Mouse (Mus musculus) kidney, postnatal 36 days (tissue): ENCODE results near the gene Rbfox1.
A peak's percentile ranks its signal among the peaks of the same experiment; 100 is the strongest.

Source experiments
- DNase-seq, 2 experiments: peaks; one replicate each; pipeline ENCODE4 v3.0.0; 2021 to 2022; ENCODE audit warnings: mixed read lengths in 2 of 2

The Rbfox1 gene

DNA sequence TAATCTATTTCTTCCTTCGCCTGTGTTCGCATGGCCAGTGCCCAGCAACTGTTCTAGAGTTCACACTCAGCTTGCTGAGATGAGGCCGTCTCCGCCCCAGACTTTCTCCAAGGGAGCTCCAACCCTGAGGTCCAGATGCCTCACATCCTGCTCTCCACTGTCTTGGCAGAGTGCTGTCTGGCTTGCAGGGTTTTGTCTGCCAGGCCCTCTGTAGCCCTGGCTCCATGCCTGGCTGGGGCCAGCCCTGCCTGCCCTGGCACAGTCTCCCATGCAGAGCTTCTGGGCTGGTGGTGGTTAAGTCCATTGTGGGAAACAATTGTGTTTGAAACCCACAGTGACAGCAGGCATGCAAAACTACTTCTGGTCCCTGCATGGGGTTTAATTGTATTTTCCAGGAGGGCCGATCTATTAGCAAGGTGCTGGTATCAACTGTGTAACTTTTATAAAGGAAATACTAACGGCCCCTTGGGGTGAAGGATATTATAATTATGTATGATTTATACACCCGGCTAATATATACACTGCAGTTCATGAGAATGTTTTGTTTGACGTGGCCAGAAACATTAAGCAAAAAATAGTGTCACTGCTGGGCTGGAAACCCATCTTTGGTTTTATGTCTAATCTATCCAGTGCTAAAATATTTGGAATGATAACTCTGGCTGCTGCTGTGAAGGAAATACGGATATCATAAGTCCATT lies 831.2 kb downstream of the Rbfox1 start:
- peak in 1 of 2 experiments; percentile 24 for DNase-seq

DNA sequence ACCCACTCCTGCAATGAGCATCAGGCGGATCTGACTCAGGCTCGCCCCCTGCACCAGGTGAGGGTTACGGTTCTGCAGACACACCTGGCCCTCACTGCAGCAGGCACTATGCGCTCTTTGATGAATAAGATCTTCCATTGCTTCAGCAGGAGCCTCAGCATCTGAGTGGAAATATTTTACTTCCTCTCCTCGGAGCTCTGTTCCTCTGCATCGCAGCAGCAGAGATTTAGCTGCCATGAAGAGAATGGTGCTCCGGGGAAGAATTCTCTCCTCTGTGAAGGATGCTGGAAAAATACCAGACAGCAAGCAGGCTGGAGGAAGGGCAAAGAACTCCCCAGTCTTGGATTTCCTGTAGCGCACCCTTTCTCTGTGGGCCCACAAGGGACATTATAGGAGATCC lies 833.9 kb downstream of the Rbfox1 start:
- DNase-seq, result no peak

DNA sequence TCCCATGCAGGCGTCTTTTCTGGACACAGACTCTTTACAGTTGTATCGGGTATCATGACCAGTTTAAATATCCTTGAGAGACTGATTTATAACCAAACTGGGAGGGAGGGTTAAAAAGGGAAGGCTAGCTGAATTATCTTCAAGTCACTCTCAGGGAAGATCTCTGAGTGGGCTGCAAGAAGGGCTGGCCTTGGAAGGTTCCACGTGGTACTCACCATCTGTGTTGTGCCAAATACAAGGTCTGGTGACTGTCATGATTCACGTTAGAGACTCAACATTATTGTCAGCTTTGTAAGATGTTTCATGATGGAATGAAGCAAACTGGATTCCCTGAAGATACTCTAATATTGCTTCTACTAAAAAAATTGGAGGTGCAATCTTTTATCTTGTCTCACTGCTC lies 847.5 kb downstream of the Rbfox1 start:
- DNase-seq, result no peak

DNA sequence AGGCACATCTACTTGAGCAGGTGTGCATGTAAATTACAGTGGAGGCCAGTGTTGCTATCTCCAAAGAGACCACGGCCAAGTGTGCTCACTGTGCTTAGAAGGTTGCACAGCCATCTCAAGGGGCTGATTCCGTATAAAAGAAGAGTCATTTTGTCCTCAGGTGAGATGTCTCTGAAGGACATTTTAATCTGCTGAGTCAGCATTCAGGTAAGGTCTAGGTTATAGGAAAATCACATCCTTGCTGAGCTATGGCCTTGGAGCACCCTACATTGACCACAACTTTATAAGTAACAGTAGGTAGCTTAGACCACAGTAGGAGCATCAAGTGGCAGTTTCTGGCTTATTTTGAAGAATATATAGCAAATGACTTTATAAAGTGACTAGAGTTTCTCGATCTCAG lies 848.3 kb downstream of the Rbfox1 start:
- DNase-seq, result no peak

DNA sequence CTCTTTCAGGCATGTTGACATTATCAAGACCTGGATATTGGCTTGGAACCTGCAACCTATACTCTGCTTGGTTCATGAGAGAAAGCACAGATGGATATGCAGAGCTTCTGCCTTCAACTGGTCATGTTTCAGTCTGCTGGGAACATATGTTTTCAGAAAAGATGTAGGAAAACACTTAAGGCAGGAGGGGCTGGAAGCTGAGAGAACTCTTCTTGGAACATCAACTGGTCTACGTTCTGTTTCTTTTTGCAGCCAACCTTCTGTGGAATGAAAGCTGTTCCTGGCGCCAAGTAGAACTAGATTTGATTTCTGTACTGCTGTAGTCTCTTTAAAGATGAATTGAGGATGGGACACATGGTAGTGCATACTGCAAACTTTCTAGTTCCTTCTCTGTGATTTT lies 851.4 kb downstream of the Rbfox1 start:
- no peak for DNase-seq

DNA sequence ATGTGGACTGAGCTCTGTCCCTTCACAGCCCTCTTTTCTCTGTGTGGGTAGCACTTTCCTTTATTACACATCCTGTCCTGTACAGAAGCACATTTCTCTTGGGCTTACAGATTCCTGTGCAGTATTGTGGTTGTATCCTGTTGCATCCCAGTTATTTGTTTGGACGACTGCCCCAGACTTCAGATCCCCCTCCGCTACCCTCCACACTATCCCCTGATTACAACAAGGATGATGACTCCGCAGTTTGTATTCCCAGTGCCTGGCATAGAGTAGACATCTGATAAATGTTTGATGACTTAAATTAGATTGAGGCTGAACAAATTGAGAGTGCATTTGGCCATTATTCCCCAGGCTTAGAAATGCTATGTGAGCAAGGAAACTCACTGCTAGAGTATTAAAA lies 851.8 kb downstream of the Rbfox1 start:
- no peak for DNase-seq

DNA sequence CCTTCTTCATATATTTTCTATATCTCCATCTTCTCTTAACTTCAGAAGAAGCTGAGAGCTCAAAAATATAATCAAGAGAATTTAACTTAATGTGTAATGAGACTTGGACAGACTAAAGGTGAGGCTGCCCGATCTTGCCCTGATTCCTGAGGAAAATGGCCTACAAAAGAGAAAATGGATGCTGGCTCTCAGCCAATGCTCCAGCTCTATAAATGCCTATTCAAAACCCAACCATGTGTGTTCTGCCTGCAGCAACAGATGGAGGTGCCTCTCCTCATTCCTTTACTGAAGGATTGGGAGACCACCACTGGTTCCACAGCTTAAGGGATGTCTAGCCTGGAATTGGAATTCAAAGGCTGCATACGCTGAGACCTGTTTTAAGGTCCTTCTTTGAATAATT lies 861.0 kb downstream of the Rbfox1 start:
- DNase-seq, result no peak

DNA sequence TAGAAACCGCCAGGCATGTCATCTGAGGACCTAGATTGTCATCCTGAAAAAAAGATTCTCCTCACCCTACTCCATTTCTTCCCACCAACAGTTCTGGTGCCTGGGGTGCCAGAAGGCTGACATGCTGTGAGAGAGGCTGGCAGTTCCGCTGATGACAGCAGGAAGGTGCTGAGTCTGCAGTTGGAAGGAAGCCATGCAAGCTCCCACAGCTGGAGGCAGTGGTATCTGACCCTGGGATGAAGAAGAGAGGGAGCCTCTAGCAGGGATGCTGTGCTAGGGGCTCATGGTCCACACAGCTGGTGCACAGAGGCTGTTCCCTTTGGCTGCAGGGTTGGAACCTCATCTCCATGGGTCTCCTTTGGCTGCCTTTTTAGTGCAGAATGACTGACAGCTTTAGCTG lies 865.3 kb downstream of the Rbfox1 start:
- peak in 1 of 2 experiments; percentile 5 for DNase-seq

DNA sequence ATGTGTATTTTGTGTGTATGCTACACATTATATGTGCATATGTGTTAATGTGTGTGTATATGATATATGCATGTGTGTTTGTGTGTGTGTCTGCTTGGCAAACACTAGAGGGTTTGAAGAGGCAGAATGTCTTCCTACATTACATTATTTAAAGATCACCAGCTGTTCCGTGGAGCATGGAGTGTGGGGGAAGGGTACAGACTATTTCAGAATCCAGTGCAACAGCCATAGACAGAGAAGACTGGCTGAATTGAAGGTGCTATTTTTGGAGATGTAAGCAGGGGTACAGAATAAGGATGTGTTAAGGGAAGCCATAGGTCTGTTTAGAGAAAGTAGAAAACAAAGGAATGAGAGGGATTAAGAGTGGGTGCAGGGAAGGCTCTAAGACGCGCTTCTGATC lies 869.7 kb downstream of the Rbfox1 start:
- no peak for DNase-seq

DNA sequence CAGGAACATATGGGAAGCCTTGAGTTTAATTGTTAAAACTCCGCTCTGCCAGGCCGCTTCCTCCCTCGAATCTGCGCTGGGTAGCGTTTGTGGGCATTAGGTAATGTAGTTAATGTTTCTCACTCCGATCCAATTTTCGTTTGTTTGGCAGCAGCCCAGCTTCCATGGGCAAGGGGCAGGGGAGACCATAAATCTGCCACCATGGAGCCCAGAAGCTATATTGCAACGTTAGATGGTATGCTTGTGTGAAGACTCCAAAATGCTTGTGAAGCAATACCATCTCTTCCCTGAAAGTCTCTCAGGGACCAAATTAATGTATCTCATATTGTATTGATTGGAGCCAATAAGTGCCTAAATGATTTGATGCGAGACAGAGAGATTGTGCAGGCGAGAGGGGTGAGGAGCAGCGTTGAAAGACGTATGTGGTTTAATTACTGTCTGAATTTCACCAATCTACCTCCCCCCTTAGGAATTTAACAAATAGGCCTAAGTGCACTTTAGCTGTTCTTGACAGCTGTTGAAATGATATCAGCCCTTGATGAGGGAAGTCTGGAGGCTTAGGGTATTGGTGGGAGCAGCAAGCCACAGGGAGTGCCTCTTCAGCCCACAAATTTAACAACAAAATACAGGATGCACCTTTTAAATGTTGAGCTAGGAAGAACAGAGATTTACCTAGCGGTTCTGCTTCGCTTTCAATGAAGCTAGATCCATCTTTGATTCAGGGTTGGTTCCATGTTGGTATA lies 884.5 kb downstream of the Rbfox1 start:
- DNase-seq, result no peak

DNA sequence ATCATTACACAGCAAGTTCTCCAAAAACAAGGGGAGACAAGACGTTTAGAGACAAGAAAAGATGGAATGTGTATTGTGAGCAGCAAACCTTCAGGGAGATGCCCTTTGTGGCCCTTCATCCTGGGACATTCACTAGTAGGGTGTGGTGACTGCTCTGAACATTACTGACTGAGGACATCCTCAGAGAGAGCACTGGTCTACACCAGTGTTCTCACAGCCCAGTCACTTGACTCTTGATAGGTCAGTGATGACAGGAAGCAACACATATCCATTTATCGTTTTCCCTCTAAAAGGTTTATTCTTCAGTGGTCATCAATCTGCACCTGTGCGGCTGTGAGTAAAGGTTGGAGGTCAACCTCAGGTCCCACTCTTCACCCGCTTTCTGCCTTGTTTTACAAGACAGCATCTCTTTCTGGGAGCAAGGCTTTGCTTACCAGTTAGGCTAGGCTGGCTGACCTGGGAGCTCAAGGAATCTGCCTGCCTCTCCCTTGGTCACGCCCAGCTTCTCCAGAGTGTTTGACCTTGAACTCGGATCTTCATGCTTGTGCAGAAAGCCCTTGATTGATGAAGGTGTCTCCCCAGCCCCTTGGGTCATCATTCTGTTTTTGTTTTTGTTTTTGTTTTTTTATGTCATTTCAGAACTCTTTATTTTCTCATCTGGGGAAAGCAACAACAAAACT lies 892.5 kb downstream of the Rbfox1 start:
- no peak for DNase-seq

DNA sequence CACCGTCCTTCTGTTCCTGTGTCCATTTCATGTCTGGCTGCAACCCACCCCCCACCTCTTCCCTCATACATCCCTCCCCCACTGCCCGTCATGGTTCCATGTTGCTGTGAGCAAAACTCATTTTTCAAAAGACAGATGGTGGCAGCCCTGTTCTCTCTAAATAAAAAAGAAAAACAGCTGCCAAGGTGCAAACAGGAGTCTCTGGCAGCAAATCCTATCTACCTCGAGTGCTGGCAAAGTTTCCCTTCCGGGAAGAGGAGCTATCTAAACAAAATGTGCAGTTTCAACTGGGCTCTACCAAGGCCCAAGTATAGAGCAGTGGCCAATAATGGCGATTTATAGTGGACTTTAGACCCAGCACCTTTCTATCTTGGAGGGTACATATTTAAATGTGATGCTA lies 899.0 kb downstream of the Rbfox1 start:
- DNase-seq, result no peak

DNA sequence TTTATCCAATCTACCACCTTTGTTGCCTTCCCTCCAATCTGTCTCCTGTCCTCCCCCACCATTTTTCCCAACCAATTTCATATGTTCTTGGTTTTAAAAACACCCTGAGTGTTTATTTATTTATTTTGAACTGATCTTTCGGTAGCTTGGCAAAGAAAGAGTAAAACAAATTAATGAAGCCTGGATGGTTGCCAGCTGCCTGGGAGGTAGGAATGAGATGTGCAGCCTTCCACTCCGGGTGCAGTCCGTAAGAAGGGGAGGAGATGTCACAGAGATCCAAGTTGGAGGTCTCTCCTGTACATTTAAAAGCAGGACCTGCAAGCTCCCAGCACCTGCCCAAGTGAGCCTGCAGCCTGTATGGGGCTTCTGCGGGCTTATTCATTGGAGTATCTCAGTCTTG lies 899.9 kb downstream of the Rbfox1 start:
- DNase-seq, result peak; percentile 7 to 35

DNA sequence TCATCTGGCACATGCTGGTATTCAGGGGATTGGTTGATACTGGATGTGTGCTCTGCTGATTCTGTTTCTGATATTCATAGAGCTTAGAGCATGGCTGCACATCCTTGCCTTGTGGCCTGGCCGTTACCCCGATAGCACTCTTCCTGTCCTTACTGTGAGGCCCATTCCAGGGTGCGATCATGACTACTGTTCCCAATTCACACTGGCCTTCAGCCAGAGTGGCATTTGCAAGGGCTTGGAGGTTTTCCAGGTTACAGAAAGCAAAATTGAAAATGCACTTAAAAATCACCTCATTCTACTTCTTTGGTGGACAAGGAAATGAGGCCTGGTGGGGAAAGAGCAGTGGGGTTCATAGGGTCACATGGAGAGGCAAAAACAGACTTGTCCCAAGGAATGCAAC lies 906.1 kb downstream of the Rbfox1 start:
- no peak for DNase-seq

DNA sequence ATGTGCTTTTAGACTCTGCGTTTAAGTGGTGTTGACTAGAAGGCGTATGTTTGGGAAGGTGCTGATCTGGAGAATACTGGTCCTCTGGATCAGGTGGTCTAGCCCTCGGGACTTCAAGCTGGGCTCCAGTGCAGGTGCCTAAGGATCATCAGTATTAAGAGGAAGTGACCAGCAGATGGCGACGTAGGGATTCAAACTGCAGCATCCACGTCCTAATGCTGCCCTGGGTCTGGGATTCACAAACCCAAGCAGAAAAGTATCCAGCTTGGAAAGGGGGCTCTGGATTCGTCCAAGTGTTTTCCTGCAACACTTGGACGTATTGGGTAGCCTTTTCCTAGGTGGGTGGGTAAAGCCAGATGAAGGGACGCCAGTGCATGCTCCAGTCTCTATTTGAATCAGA lies 906.5 kb downstream of the Rbfox1 start:
- peak; percentile 34 to 74 for DNase-seq

DNA sequence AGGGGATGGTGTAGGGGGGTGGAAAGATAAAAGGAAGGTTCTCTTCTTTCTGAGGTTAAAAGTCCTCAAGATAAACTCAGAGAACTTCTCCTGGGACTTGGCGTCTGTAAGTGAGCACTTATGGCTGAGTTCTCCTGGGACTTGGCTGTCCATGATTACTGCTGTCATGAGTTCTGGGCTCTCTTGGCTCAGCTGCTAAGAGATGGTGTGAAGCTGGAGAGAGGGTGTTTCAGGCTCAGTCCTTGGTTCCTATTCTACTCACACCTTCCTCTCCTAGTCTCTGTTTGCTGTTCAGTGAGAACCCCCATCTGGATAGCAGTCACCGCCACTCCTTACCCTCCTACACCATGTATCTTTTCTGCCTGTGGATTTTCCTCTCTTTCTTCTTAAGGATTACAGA lies 921.1 kb downstream of the Rbfox1 start:
- DNase-seq, result no peak

DNA sequence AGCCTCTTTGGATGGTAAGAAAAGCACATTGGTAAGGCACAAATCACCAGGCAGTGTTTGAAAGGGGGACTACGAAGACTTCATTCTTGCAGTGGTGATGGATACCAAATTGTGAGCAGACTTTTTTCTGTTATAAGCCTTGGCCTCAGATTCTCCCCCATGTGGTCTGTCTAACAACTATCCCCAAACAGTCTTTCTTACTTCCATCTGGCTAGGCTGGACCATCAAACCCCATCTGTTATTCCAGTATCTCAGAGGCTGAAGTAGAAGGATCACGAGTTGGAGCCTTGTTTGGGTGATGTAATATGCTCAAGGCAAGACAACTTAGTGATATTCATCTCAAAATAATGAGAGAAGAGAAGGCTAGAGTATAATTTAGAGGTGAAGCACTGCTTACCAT lies 922.7 kb downstream of the Rbfox1 start:
- no peak for DNase-seq

DNA sequence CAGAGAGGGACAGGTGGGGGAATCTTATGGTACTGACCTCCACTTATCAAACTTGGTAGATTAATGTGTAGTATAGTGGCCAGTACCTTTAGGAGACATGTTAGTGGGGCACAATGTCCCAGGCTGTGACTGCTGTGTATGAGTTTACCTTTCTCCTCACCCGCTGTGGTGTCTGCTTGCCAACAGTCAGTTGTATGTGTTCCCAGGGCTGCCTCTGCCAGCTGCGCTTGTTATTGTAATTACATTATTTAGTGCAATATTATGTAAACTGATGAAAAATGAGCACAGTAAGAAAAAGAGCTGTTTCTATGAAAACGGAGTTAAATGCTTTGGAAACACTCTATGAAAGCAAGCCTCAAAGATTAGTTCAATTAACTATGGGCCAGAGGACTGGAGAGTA lies 928.7 kb downstream of the Rbfox1 start:
- no peak for DNase-seq

DNA sequence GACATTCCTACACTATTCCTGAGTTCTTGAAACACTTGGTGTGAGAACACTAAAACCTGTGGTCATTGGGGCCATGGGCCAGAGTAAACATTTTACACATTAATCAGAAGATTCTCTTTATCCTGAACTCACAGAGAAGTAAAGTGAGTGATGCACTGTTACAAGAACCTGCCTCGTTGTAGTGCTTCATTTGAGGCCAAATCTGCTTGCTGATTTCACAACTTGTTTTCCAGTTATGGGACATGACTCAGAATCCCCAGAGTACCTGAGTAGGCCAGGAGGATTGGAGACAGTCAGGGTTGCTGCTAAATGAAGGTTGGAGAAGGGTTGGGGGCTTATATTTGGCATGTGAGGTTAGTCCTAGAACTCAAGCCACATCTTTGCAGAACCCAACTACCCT lies 936.6 kb downstream of the Rbfox1 start:
- DNase-seq, result no peak

DNA sequence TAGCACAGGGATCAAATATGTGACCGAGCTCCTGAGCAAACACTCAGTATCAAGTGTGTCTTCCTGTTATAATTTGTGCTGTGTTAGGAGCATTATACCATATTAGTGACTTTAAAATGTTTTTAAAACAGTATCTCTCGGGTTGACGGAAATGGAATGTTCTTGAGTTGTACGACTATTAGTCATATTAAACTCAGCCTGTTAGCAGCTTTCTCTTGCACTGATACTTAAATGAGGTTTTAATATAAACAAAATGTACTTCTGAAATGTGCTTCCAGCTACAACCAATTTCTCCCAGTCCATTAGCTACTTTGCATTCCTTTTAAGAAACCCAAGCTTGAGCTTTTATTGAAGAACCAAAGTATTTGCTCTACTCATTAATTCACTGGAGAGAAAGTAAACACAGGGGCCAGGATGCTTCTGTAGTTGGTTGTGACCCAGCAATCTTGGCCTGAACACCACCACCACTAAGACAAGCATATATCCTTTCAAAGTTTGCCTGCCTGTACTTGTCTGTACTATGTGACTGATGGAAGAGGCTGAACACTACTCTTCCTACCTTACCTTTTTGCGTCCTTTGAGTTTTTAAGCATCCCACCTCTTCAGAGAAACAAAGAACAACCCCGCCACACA lies 944.9 kb downstream of the Rbfox1 start:
- no peak for DNase-seq

DNA sequence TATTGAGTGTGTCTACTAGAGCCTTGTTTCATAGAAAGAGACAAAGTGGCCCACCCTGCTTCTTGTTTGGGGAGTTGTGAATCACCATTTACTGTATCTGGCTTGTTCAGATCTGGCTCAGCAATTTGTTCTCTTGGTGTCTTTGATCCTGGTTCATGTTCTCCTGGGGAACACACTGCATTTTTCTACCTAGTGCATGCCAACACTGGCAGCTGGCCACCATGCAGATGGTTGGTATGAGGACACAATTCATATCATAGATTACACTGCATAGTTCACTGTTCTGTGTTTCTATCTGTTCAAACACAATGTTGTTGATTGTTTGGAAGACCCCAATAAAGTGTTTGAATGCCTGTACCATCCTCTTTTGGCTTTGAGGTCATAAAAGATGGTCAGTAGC lies 948.3 kb downstream of the Rbfox1 start:
- no peak for DNase-seq

DNA sequence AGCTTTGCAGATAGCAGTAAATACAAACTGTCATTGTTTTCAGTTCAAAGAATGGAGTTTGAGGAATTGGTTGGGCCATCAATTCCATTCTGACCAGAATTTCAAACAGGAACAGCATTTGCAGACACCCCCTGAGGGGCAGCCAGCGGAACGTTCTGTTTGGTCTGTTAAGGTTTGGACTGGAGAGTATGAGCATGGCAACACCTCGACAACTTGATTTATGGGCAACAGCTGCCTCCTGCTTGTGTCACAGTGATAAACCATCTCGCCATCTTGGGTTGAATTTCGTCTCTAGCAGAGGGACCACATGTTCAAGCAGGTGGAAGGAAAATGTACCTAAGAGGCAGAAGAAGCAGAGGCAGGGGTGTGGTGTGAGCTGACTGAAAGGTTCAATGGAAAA lies 949.9 kb downstream of the Rbfox1 start:
- DNase-seq, result no peak

DNA sequence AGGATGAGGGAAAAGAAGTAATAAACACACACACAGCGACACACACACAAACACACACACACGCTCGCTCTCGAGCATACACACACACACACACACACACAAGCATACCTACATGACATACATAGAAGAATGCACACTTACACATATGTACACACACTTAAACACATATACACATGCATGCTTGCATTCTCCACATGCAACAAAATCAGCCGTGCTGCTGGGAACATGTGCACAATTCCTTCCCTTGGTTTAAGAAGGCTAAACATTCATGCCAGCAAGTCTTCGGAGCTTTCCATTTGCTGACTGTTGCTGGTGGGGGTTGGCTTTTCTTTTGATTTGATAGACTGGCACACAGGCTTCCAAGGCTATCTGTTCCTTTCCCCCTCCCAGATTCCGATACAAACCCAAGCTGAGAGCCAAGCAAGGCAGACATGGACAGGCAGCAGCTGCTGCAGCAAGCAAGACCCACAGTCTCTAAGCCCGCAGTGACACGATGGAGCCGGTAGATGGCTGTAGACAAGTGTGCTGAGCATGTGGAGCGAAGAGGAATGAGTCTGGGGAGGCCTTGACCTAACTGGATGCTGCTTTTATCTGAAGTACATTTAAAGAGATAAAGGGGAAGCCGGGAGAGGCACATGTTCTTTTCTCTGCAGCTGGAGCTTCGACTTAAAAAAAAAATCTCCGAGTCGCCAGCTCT lies 954.3 kb downstream of the Rbfox1 start:
- DNase-seq, result peak; percentile 25 to 59
